Mouse (Mus musculus) skeletal muscle tissue, adult 2 months (tissue): ENCODE data around the gene Qrsl1.
"Not testable (repeated sequence)": the region's sequence is repeated elsewhere in the genome, so short reads cannot be mapped to it uniquely, and the experiment has no call there.

Experiments used
- DNase-seq: peaks from one replicate; pipeline ENCODE4 v3.0.0-alpha.2; 2012; ENCODE audit warnings: low read depth, low spot score

Qrsl1 gene

DNA sequence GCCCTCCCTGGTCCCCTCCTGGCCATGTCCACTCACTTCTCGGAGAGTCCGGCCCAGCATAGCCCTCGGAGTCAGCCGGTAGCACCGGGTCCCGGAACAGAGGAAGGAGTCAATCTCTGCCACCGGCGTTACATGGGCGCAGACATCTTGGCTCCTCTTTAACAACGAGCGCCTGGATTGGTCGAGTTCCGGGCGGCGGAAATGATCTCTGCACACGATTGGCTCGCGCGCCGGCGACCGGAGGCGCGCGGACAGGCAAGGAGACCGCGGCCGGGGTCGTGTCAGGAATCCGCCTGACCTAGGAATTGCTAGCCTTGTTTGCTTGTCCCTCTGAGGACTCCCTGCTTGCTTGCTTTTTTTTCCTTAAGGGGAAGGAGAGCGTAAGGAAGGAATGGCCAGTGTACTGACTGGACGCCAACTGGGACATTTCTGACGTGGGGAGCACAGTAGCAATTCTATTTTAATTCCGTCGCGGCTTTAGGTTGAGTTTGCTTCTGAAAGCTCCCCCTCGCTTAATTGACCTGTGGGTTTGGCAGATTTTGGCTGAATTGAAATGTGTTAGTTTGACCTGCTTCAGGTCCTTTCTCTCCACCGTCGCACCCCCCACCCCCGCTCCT lies at the start of gene Qrsl1, which contains the start of gene Rtn4ip1:
Gene Qrsl1 (minus strand): TSS at position 168 of the 617 bp plus-strand sequence.
Gene Rtn4ip1 (plus strand): TSS at position 230 of the 617 bp plus-strand sequence.
- peak; percentile 91 for DNase-seq

DNA sequence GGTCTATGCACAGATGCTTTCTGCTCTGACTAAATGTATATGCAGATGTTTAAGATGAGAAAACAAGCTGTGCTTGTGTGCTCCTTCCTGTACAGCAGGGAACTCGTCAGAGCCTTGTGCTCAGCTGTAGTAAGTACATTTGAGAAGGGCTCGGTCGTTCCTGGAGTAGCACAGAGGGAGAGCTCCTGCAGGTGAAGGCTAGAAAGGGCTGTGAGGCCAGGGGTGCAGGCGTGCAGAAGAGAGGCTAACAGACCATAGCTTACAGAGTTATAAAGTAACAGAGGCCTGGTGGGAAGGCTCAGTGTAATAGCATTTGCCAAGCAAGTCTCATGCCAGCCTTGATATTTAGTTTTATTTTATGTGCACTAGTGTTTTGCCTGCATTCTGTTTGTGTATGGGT lies 43.9 kb upstream of the Qrsl1 start:
- DNase-seq = no peak

DNA sequence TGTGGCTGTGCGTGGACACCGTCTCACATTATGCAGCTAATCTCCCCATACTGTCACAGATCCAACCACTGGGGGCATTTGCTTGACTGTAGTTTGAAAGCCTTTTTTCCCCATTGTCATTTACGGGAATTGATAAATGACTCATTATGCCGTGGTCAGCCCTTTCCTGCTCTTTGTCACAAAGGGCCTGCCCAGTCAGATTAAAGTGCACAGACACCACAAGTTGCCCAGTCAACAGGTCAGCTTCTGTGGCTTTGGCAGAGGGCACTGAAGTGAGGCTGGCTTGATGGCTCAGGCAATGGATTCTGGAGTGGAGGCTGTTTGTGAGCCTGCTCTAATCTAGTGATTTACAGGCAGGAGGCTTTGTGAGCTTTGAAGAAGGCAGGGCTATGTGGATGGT lies 42.2 kb upstream of the Qrsl1 start:
- no peak for DNase-seq

DNA sequence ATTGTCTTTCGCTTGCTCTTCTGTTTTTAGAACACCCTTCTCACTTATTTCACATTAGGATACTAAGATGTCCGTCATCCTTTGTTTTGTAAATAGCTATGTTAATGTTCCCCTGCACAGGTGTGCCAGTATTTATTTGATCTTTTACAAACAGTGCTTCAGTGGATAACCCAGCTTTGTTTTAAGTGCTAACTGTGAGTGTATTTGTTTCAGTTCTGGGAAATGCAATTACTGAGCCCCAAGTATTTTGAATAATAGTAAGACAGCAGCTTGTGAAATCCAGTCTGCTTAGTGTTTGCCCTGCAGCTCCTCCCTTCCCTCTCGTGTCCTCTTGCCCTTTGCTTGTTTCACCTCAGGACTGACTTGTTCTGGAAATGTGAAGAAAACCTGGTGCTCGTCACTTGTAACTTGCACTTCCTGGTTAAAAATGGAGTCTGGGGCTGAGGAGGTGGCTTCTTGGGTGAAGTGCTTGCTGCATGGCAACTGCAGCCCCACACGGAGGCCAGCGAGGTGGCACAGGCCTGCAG lies 37.7 kb upstream of the Qrsl1 start:
- no peak for DNase-seq

DNA sequence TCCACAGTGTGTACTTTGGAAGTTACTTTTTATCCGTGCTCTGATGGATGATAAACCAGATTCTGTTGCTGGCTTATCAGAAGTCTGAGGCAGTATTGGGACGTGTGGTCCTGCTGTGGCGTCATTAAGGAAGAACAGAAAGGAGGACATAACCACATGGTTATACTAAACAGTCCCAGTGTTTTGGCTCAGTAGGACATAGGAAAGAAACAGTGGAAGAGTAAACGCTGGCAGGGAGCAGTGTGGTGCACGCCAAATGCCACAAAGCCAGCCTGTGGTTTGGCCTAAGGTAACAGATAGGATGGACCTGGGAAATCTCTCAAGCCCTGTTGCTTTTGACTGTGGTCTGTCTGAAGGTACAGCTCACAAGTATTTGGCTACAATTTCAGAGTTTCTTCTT lies 27.1 kb upstream of the Qrsl1 start:
- no peak for DNase-seq

DNA sequence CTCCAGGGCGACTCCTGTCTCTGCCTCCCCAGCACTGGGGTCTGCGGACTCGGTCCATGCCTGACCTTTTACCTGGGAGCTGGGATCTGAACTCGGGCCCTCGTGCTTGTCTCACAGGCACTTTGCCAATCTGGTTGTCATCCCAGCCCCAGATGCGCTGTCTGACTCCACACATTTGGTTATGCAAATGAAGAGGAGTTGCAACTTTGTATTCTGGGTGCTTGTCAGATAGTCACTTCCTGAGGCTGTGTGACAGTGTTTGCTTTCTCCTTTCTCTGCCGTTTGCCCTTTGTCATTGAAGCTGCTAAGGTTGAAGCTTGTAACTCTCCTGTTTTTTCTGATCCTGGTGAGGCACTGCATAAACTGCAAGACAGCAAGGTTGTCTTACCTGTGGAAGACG lies 26.2 kb upstream of the Qrsl1 start:
- no peak for DNase-seq

DNA sequence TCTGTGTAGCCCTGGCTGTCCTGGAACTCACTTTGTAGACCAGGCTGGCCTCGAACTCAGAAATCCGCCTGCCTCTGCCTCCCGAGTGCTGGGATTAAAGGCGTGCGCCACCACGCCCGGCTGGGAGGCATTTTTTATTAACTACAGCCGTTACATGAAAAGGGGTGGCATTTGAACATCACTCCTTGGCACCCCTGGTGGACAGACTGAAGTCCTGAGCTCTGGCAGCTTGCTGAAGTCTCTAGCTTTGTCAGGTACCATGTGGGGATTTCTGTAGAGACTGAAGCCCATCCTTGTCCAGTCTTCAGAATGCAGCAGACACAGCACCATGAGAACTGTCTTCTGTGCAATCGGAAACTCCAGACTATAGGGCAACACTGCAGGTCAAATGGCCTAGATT lies 24.2 kb upstream of the Qrsl1 start:
- DNase-seq = not testable (repeated sequence)

DNA sequence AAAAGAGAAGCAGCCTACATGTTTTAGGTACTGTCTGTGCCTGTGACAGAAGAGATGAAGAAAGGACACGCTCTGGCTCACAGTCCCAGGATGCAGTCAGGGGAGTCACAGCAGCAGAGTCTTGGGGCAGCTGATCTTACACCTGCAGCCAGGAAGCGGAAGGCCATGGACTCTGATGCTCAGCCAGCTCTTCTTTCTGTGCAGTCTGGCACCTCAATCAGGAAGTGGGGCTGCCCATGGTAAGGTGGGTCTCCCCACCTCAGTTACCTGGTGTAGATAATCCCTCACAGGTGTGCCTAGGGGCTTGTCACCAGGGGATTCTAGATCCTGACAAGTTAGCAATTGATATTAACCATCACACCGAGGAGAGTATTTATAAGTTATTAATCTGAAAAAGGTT lies 21.6 kb upstream of the Qrsl1 start:
- DNase-seq = no peak

DNA sequence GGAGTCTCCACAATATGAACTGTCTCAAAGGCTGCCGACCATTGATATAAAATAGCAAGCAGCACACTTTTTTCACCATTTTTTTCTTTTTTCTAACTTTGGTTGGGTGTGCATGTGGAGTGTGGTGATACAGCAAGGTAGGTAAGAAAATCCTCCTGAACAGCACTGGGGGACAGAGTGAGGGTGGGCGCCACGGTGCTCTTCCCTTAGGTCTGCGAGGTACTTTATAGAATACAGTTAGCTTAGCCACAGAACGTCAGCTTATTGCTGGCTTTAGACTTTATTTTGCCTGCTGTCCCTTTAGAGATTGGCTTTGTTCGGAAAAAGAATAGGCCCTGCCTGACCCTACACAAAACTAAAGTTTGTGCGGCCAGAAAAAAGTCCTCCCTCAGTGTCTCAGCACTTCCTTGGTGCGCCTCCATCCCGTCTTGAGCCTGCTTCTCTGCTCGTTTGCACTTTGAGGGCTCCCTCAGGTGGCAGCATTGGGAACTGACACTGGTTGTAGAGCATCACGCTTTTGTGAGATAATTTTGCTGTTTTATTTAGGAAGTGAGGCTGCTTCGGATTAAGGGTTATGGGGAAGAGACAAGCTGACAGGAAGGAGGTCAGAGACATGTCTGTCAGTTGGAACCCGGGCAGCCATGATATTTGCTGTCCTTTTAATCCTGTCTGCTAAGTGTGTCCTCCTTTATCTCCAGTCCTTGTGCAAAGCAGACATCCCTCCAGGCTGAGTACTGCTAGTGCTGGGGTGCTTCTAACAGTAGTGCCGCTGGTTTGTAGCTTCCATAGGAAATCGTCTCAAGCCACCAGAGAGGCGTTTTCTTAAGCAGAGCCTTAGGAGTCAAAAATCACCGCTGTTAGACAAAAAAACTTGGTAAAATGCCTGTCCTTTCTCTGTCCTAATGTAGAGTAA lies 17.4 kb upstream of the Qrsl1 start:
- DNase-seq = peak; percentile 54

DNA sequence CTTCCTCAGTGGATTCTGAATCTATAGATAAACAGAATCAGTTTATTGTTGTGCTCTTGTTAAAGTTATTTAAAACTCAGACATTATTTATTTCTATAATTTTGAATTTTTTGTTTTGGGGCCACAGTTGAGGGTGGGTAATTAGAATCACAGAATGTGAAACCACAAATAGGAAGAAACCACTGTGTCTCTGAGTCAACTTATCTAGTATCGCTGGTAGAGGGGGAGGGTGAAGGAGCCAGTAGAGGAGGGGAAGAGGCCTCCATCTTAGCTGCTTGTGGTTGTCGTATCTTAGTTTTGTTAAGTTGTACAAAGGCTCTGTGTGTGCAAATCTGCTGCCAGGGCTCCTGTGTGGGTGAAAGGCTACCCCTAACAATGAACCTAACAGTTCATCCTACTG lies 15.2 kb upstream of the Qrsl1 start:
- no peak for DNase-seq

DNA sequence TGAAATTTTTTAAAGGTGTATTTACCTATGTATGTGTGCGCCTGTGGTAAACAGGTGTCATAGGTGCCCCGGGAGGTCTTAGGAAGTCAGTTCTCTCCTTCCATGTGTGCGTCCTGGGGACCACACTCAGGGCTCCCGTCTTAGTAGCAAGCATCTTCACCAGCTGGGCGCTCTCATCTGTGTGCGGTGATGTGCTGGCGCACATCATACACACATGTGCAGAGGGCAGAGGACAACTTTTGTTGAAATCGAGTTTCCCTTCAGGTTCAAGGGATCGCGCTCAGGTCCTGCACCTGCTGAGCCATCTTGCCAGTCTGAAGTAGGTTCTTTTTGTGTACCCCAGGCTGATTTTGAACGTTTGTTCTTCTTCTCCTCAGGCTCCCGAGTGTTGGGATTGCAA lies 14.6 kb upstream of the Qrsl1 start:
- DNase-seq = no peak

DNA sequence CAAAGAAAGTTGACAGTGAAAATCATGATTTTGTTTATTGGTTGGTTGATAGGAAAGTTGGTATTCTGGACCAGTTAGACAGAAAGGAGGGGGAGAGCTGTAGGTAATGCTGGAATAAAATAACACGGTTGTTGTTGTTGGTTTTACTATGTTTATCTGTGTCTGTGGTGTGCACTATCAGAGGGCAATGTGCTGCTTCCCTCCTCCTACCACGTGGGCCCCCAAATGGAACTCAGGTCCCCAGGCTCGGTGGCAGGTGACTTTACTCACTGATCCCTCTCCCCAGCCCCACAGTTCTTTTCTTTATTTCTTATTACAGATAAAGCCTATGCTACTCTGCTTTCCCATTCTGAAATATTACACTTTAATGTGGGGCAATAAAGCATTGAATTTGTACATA lies 10.7 kb upstream of the Qrsl1 start:
- no peak for DNase-seq

DNA sequence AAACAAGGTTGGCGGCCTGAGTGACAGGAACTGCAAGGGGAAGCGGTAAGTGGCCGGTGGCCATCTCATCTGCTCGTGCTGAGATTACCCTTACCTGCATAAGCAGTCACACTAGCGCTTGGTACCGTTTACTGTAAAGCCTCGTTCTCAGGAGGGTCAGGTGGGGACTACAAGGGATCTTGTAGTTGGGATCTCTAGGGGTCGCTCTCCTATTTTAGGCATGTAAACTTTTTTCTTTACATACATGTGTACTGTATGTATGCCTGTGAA lies 9.3 kb upstream of the Qrsl1 start:
- no peak for DNase-seq

DNA sequence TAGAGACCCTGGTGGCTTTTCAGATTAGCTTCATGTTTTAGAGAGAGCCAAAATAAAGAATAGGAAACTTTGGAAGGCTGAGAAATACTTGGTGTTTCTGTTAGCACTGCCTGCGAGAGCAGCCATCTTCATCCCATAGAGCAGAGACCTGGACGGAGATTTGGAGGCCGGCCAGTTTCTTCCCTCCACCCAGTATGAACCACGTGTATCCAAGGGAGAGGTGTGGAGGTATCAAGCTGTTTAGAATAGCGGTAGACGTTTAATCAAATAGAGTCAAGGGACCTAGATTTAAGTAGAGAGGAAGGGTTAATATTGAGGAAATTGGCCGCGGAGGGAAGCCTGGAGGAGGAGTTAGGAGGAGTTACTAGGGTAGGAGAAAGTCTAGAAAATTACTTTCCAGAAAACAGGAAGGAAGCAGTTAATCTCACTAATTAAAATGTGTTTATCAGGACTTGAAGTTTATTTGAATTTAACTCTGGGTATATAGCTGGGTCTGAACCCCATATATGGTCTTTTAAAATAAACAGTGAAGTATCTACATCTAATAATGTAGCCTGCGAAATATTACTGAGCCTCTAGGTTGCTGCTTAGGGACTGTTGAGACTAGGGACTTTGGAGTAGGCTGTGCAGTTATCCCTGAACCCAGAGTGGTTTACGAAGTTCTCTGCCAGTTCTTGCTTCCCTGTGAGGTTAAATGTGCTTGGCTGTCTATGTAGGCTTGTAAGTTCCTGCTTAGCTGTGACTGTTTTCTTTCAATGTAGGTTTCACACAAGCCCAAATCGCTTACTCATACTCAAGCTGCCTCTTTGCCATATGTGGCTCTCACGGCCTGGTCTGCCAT lies 8.7 kb upstream of the Qrsl1 start:
- no peak for DNase-seq

DNA sequence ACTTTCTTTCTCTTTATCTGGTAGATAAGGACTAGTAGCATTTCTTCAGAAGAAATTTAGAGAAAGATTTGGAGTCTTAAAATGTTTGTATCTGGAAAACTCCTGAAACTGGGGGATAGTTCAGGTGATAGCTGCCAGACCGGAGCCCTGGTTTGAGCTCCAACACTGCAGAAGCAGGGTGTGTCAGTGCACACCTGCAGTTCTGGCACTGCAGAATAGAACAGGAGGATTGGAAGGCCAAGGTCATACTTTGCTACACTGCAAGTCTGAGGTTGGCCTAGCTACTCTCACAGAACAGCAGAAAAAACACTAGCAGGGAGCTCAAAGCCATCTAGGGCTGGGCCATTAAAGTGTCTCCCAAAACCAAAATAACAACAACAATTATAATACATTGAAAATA lies 3.0 kb upstream of the Qrsl1 start:
- no peak for DNase-seq

DNA sequence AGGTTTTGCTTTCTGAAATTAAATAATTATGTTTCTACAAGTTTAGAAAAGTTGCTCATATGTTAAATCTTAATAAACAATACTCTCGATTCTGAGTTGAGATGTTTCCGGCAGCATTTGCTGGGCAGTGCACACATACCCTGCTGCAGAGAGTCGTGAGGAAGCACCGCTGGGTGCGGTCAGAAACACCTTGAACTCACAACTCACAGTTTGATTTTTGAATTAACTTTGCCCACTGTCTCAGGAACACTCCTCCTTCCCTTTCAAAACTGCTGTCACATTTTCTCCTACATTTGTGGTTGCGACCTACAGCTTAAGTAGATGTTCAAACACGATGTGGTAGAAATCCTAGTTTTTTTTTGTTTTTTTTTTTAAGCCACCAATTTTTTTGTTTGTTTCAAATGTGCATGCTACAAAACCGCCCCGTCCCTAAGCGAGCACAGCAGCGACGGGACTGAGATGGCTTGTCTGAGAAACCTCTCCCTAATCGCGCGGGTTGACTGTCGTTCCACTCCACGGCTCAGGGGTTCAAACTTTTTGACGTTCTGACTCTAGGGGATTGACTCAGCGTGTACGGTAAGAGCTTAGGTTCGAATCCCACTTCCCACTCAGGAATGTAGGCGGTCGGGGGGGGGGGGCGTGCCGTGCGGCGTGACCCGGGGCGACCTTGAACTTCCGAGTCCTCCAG lies 518 bp downstream of the Qrsl1 start:
- DNase-seq = no peak

DNA sequence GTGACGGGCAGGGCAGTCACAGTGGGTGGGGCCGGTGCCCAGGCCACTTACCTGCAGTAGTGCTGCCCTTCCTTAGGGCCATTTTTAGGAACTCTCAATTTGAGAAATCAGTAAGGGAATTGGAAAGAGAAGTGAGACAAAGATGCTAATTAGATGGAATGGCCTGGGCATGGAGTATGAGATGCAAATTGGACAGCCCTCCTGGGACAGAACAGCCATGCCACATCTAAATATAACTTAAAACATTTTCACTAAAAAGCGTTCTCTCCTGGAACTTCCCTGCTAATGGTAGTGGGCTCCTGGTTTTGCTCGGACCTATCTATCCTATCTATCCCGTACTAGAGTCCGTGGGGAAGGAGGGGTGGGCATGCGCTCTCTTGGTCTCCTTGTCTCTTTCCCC lies 3.3 kb downstream of the Qrsl1 start:
- DNase-seq = no peak

DNA sequence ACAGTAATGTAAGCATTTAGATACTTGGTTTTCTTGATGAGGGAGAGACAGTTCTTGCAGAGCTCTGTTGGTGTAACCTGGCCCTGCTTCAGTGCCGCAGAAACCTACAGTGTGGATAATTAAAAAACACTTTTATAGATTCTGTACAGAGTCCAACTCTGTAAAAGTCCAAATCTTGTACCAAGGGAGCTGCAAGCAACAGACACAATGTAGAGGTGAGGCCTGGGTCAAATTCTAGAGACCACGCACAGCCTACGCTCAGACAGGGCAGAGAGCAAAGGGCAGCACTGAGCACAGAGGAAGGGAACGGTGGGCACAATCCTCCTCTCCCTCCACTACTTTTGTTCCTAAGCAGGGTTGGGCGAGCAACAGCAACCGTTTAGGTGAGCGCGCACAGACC lies 5.5 kb downstream of the Qrsl1 start:
- no peak for DNase-seq

DNA sequence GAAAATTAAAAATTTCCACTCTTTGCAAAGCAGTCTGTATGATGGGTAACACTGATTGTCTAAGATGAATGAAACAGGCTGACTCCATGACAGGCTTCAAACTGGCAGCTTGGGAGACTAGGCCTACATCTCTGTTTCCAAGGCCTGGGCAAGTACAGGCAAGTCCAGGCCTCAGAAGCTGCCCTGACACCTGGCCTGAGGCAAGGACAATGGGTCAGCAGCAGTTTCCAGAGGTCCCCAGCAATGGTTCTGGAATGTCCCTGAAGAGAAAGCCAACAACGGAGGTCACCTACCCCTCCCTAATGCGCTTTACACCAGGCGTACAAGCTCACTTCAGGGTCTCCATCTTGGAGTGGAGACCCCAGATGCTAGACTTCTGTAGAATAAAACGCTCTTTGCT lies 8.6 kb downstream of the Qrsl1 start:
- DNase-seq = no peak

DNA sequence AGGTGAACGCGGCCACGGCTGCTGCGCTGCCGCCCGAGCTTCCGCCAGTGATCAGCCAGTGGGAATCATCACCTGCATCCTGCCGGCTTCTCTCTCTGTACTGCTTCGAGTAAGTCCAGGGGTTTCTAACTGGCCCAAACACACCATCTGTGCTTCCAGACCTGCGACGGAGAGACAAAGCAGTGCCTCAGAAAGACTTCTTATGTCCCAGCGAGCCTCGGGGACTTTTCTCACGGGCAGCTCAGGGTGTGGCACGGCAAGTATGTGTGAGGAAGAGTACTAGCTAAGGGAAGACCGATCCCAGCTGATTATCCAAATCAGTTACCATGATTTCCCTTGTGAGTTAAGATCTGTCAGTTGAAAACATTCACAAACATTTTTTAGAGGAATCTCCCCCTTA lies 12.6 kb downstream of the Qrsl1 start:
- no peak for DNase-seq

DNA sequence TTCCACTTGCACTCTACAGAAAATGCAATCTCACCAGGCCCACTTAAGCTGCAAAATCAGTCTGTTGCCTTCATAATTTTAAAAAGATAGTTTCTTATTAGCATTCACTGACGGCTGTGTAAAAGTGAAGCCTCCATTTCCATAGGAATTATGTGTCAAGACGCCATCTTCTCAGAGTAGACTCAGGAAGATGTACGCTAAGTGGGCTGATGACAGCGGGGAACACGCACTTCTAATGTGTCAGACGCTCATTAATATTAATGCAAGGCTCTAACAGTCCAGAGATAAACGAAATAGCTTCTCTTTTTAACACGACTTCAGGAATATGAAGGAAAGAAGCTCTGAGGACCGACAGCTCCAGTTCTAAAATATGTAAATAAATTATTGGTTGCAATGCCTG lies 13.9 kb downstream of the Qrsl1 start:
- DNase-seq = no peak

DNA sequence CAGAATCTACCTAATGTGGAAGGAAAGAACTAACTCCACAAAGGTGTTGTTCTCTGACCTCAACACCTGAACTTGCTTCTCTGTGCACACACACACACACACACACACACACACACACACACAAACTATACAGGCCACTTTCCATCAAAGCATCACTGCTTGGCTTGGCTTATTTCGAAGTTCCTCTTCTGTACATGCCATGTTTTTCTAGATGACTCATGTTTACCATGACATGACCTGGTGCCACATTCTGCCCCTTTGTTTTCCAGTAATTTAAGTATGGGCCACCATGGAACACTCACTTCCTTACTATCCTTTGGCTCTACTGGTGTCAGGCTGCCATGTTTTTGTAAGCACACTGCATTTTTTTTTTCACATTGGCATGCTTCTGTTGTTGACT lies 30.1 kb downstream of the Qrsl1 start:
- DNase-seq = no peak
